Mouse (Mus musculus) thymus, postnatal 25 days (tissue): ENCODE measurements around the gene Gm28845.

Experiments used
- DNase-seq: peaks from one replicate; pipeline ENCODE4 v3.0.0; 2022

The Gm28845 gene

GRCm38 (mm10) chr1:65119438-65119837, at the start of gene Gm28845:
TSS of gene Gm28845 (minus strand) at chr1:65119558.
- no peak for DNase-seq

- no peak for DNase-seq
Measured at GRCm38 (mm10) chr1:65167496-65167895, 48.1 kb upstream of the Gm28845 start.

- no peak for DNase-seq
Measured at GRCm38 (mm10) chr1:65162210-65162609, 42.9 kb upstream of the Gm28845 start.

GRCm38 (mm10) chr1:65156111-65156510, 36.8 kb upstream of the Gm28845 start:
- no peak for DNase-seq

GRCm38 (mm10) chr1:65154814-65155213, 35.5 kb upstream of the Gm28845 start:
- DNase-seq: no peak

GRCm38 (mm10) chr1:65147971-65148370, 28.6 kb upstream of the Gm28845 start:
- no peak for DNase-seq

- no peak for DNase-seq
Measured at GRCm38 (mm10) chr1:65147326-65147725, 28.0 kb upstream of the Gm28845 start.

- no peak for DNase-seq
Measured at GRCm38 (mm10) chr1:65146601-65147000, 27.2 kb upstream of the Gm28845 start.

- no peak for DNase-seq
Measured at GRCm38 (mm10) chr1:65144783-65145182, 25.4 kb upstream of the Gm28845 start.

- no peak for DNase-seq
Measured at GRCm38 (mm10) chr1:65137560-65137959, 18.2 kb upstream of the Gm28845 start.

- DNase-seq: no peak
Measured at GRCm38 (mm10) chr1:65132833-65133232, 13.5 kb upstream of the Gm28845 start.

GRCm38 (mm10) chr1:65131671-65132070, 12.3 kb upstream of the Gm28845 start:
- DNase-seq: no peak

GRCm38 (mm10) chr1:65130226-65130625, 10.9 kb upstream of the Gm28845 start:
- DNase-seq: no peak

GRCm38 (mm10) chr1:65129634-65130180, 10.3 kb upstream of the Gm28845 start:
- no peak for DNase-seq

GRCm38 (mm10) chr1:65122574-65123372, 3.4 kb upstream of the Gm28845 start, which contains the start of gene D630023F18Rik:
TSS of gene D630023F18Rik (minus strand) at chr1:65123214.
- DNase-seq: no peak

GRCm38 (mm10) chr1:65118150-65118913, 1.0 kb downstream of the Gm28845 start:
- DNase-seq: no peak

- no peak for DNase-seq
Measured at GRCm38 (mm10) chr1:65113536-65114172, 5.7 kb downstream of the Gm28845 start.

- DNase-seq: no peak
Measured at GRCm38 (mm10) chr1:65112807-65113196, 6.6 kb downstream of the Gm28845 start.

GRCm38 (mm10) chr1:65112031-65112806, 7.1 kb downstream of the Gm28845 start:
- DNase-seq: peak; percentile 17

GRCm38 (mm10) chr1:65109756-65110435, 9.5 kb downstream of the Gm28845 start:
- no peak for DNase-seq

- DNase-seq: no peak
Measured at GRCm38 (mm10) chr1:65109196-65109595, 10.2 kb downstream of the Gm28845 start.
